Mouse (Mus musculus) urinary bladder, postnatal 0 days (tissue): Measurements from ENCODE around the gene Padi2. TPM values are rescaled to one million over a fixed set of nuclear protein-coding genes. Genes with fewer than 3 reads are reported as not detected.

Experiments
- polyA plus RNA-seq: library from polyadenylated mRNA; unstranded; fragments of >200 nt; fragmentation: Nextera tagmentation; extraction: Ambion mirVana; gene quantifications from 2 replicates; pipeline ENCODE4 v1.2.1, GENCODE M21; 2015

Padi2 gene
- 0.52 and 1.2 TPM in 2 replicates for polyA plus RNA-seq

GRCm38 (mm10) chr4:140906076-140906826 lies at the start of gene Padi2:
Gene Padi2, plus strand, starts transcription at chr4:140906344.

GRCm38 (mm10) chr4:140960781-140961466 lies 54.8 kb downstream of the Padi2 start, which contains the start of gene Sdhb:
Gene Sdhb, plus strand, starts transcription at chr4:140961203.

DNA sequence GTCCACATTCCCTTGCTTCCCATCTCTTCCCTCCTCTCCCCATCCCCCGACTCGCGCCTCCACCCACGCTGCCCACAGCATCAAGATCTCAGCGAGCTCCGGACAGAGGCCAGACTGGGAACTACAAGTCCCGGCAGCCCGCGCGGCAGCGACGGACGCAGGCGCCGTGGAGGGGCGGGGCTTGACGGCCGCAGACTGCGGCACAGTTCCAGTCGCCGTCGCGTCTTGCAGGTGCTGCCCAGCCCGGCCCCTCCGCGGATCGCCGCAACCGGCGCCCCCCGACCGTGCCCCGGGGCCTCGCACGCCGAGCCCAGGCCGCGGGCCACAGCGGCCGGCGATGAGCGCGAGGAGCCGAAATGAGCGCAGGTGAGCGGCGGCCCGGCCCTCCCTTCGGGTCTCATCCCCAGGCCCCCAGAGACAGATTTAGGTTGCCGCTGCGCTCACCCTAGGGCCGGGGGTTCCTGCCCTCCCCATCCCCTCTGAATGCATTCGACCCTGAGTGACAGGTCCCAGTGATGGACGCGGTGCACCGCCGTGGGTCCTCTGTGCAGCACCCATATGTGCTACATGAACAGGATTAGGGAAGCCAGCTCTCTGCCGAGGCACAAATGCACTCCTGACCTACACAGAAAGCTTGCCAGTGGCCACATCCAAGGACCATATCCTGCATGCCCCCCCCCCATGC lies 80.7 kb downstream of the Padi2 start, which contains the start of gene Atp13a2:
Gene Atp13a2, plus strand, starts transcription at position 163 of the 685 bp plus-strand sequence.

Other genes starting within 250 kb of the Padi2 start
- gene Arhgef10l, start 240.3 kb upstream of the Padi2 start, polyA plus RNA-seq, result 15.6 and 16.6 TPM in 2 replicates
- 8.6 and 9.8 TPM in 2 replicates for gene Rcc2, start 205.8 kb upstream of the Padi2 start, polyA plus RNA-seq
- gene Padi6, start 163.7 kb upstream of the Padi2 start, polyA plus RNA-seq, result not detected in 2 replicates
- gene Padi4, start 132.1 kb upstream of the Padi2 start, polyA plus RNA-seq, result 1.7 and 11.5 TPM in 2 replicates
- gene Padi3, start 95.7 kb upstream of the Padi2 start, polyA plus RNA-seq, result 0.30 TPM in 1 of 2 replicates, not detected in the other
- 0.07 and 0.16 TPM in 2 replicates for gene Padi1, start 60.6 kb upstream of the Padi2 start, polyA plus RNA-seq
- gene Sdhb, start 54.9 kb downstream of the Padi2 start, polyA plus RNA-seq, result 336 and 350 TPM in 2 replicates
- 16.9 and 22.3 TPM in 2 replicates for gene Atp13a2, start 80.5 kb downstream of the Padi2 start, polyA plus RNA-seq
- 162 and 198 TPM in 2 replicates for gene Mfap2, start 104.1 kb downstream of the Padi2 start, polyA plus RNA-seq
- 1.7 and 3.0 TPM in 2 replicates for gene Crocc, start 154.2 kb downstream of the Padi2 start, polyA plus RNA-seq
- 69.1 and 73.9 TPM in 2 replicates for gene Necap2, start 172.0 kb downstream of the Padi2 start, polyA plus RNA-seq
- not detected in 2 replicates for gene Spata21, start 182.0 kb downstream of the Padi2 start, polyA plus RNA-seq
- gene Szrd1, start 233.4 kb downstream of the Padi2 start, polyA plus RNA-seq, result 26.4 and 27.8 TPM in 2 replicates
- gene Fbxo42, start 241.6 kb downstream of the Padi2 start, polyA plus RNA-seq, result 10.2 and 12.4 TPM in 2 replicates